Mouse (Mus musculus) cerebellum, postnatal 36 days (tissue): ENCODE measurements around the gene Nf2.

Experiments
- DNase-seq, 2 experiments: peaks; one replicate each; pipeline ENCODE4 v3.0.0; 2021 to 2022; ENCODE audit warnings: mixed read lengths in 2 of 2

The Nf2 gene

GRCm38 (mm10) chr11:4849258-4849943 is at the start of gene Nf2:
Nf2 (minus strand) TSS chr11:4849536.
- DNase-seq: peak; percentile 96 to 98

- peak; percentile 78 to 83 for DNase-seq
Measured at GRCm38 (mm10) chr11:4894848-4895816, 45.8 kb upstream of the Nf2 start, which contains the start of gene Thoc5. Thoc5 (plus strand) TSS chr11:4895320.

GRCm38 (mm10) chr11:4886987-4887386 is 37.7 kb upstream of the Nf2 start:
- no peak for DNase-seq

GRCm38 (mm10) chr11:4885385-4885903 is 36.1 kb upstream of the Nf2 start:
- peak; percentile 53 to 62 for DNase-seq

GRCm38 (mm10) chr11:4882892-4883627 is 33.7 kb upstream of the Nf2 start:
- no peak for DNase-seq

GRCm38 (mm10) chr11:4881087-4881486 is 31.8 kb upstream of the Nf2 start:
- no peak for DNase-seq

GRCm38 (mm10) chr11:4874551-4874950 is 25.2 kb upstream of the Nf2 start:
- no peak for DNase-seq

- DNase-seq: peak; percentile 77 to 78
Measured at GRCm38 (mm10) chr11:4873755-4874475, 24.6 kb upstream of the Nf2 start, which contains the start of gene Nipsnap1. Nipsnap1 (plus strand) TSS chr11:4873951.

- peak; percentile 59 to 68 for DNase-seq
Measured at GRCm38 (mm10) chr11:4865645-4866251, 16.4 kb upstream of the Nf2 start.

- no peak for DNase-seq
Measured at GRCm38 (mm10) chr11:4862730-4863129, 13.4 kb upstream of the Nf2 start.

GRCm38 (mm10) chr11:4861816-4862604 is 12.7 kb upstream of the Nf2 start:
- no peak for DNase-seq

GRCm38 (mm10) chr11:4860986-4861385 is 11.7 kb upstream of the Nf2 start:
- no peak for DNase-seq

GRCm38 (mm10) chr11:4858416-4858815 is 9.1 kb upstream of the Nf2 start:
- no peak for DNase-seq

- no peak for DNase-seq
Measured at GRCm38 (mm10) chr11:4854181-4854580, 4.8 kb upstream of the Nf2 start.

GRCm38 (mm10) chr11:4853021-4853420 is 3.7 kb upstream of the Nf2 start:
- no peak for DNase-seq

GRCm38 (mm10) chr11:4850404-4850803 is 1.1 kb upstream of the Nf2 start:
- DNase-seq: no peak

- peak in 1 of 2 experiments; percentile 42 for DNase-seq
Measured at GRCm38 (mm10) chr11:4848483-4849248, 670 bp downstream of the Nf2 start.

- DNase-seq: no peak
Measured at GRCm38 (mm10) chr11:4840942-4841526, 8.3 kb downstream of the Nf2 start.

GRCm38 (mm10) chr11:4838235-4838634 is 11.1 kb downstream of the Nf2 start:
- DNase-seq: no peak
